Mouse (Mus musculus): ENCODE measurements around the gene Timm8a2. TPM values are rescaled to one million over a fixed set of nuclear protein-coding genes. Genes with fewer than 3 reads are reported as not detected.

Gene Timm8a2
- polyA plus RNA-seq, 1 experiment from 2014 or later: not detected

DNA sequence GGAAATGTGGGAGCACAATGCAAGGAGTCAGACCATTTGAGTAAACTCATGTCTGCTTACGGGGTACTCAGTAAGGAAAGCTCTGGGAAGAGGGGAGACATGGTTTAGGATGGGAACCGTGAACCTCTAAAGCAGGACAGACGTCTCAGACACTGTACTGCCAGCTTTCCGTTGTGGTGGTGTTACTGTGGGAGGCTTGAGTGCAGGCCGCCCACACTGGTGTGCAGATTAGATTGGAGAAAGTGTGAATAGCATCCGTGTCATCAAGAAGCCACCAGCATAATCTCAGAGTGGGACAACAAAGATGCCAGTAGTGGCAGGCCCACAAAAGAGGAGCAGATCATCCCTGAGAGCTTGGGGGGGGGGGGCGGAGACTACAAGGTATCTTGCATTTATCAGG is 32.2 kb upstream of the Timm8a2 start:
- H3K4me2 ChIP-seq (ENCODE audit: low read depth): no peak overlapping the region
- no peaks in the 10 kb centered on the region for H3K4me1 ChIP-seq (ENCODE audit: control insufficient read depth, insufficient read depth, low read length)
- WGBS: 91% methylated on average over 7 of the region's 7 CpGs
- H3K9me3 ChIP-seq (ENCODE audit: control insufficient read depth, low read length): no peaks in the 10 kb centered on the region
- no peaks in the 10 kb centered on the region for H3K27me3 ChIP-seq (ENCODE audit: control insufficient read depth, insufficient read depth, low read length)
- ATAC-seq (ENCODE audit: insufficient read depth, low FRiP score, low TSS enrichment) (no peak), DNase-seq (ENCODE audit: low spot score) (no peak)
- H3K36me3 ChIP-seq (ENCODE audit: control insufficient read depth, insufficient read depth, low read length): no peaks in the 10 kb centered on the region
- H3K4me3 ChIP-seq (ENCODE audit: low read depth, low read length): no peak overlapping the region
- no peak overlapping the region for H3K27ac ChIP-seq (ENCODE audit: low read depth, low read length)
- H3K9ac ChIP-seq (ENCODE audit: low read length): no peak overlapping the region

DNA sequence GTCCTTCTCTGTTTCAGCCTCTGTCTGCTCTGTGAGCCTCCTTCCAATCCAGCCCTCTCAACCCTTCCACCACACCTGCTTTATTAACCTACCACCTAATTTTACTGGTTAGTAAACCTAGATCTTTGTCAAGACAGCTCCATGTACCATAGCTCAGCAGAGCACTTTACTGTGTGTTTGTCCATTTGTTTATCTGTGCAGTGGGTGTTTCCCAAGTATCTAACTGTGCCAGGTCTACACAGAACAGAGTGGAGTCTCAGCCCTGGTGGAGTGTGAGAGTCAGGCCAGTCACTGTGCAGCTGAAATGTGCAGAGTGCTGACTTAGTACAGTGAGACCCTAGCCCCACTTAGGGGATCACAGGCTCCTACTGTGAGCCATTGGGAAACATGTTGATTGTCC is 30.7 kb upstream of the Timm8a2 start:
- Histone ChIP-seq H3K4me3 (ENCODE audit: low read depth, low read length) (no peak overlapping the region), H3K4me2 (ENCODE audit: low read depth) (no peak overlapping the region), H3K27me3 (ENCODE audit: control insufficient read depth, insufficient read depth, low read length) (no peaks in the 10 kb centered on the region), H3K9ac (ENCODE audit: low read length) (no peak overlapping the region), H3K4me1 (ENCODE audit: control insufficient read depth, insufficient read depth, low read length) (no peaks in the 10 kb centered on the region), H3K27ac (ENCODE audit: low read depth, low read length) (no peak overlapping the region), H3K36me3 (ENCODE audit: control insufficient read depth, insufficient read depth, low read length) (0 out of 2 replicates have a peak, but pooled peaks cover 1% of the 10 kb centered on the region), H3K9me3 (ENCODE audit: control insufficient read depth, low read length) (no peaks in the 10 kb centered on the region)
- ATAC-seq (ENCODE audit: insufficient read depth, low FRiP score, low TSS enrichment) (no peak), DNase-seq (ENCODE audit: low spot score) (no peak)

DNA sequence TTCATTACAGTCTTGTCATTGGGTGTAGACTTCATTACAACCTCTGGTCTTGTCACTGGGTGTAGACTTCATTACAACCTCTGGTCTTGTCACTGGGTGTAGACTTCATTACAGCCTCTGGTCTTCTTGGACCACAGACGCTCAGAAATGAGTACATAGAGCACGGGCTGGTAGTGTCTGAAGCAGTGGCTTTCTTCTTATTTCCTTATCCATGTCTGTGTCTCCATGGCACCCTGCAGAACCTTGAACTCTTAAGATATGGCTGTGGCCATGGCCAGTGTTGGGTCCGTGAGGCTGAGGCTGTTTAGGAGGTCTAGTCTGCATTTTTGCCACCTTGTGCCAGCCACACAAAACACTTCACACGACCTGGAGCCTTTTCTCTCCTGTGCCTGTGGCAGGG is 26.2 kb upstream of the Timm8a2 start:
- no peaks in the 10 kb centered on the region for H3K27me3 ChIP-seq (ENCODE audit: control insufficient read depth, insufficient read depth, low read length)
- H3K9me3 ChIP-seq (ENCODE audit: control insufficient read depth, low read length): no peaks in the 10 kb centered on the region
- 91% methylated on average over 4 of the region's 4 CpGs for WGBS
- no peak overlapping the region for H3K9ac ChIP-seq (ENCODE audit: low read length)
- no peak overlapping the region for H3K4me2 ChIP-seq (ENCODE audit: low read depth)
- H3K4me3 ChIP-seq (ENCODE audit: low read depth, low read length): no peak overlapping the region
- DNase-seq (ENCODE audit: low spot score) (no peak), ATAC-seq (ENCODE audit: insufficient read depth, low FRiP score, low TSS enrichment) (no peak)
- H3K27ac ChIP-seq (ENCODE audit: low read depth, low read length): no peak overlapping the region
- peaks cover 2% of the 10 kb centered on the region; the same call in 1 of the 2 replicates for H3K36me3 ChIP-seq (ENCODE audit: control insufficient read depth, insufficient read depth, low read length)
- no peaks in the 10 kb centered on the region for H3K4me1 ChIP-seq (ENCODE audit: control insufficient read depth, insufficient read depth, low read length)

- DNase-seq (ENCODE audit: low spot score): no peak
- Histone ChIP-seq H3K4me3 (ENCODE audit: low read depth, low read length) (no peak overlapping the region), H3K4me2 (ENCODE audit: low read depth) (no peak overlapping the region), H3K36me3 (ENCODE audit: control insufficient read depth, insufficient read depth, low read length) (peaks cover 2% of the 10 kb centered on the region; the same call in 1 of the 2 replicates), H3K9me3 (ENCODE audit: control insufficient read depth, low read length) (no peaks in the 10 kb centered on the region), H3K9ac (ENCODE audit: low read length) (no peak overlapping the region), H3K4me1 (ENCODE audit: control insufficient read depth, insufficient read depth, low read length) (no peaks in the 10 kb centered on the region), H3K27ac (ENCODE audit: low read depth, low read length) (no peak overlapping the region), H3K27me3 (ENCODE audit: control insufficient read depth, insufficient read depth, low read length) (no peaks in the 10 kb centered on the region)
- no peak for ATAC-seq (ENCODE audit: insufficient read depth, low FRiP score, low TSS enrichment)
- 93% methylated on average over 13 of the region's 13 CpGs for WGBS
Observed at GRCm38 (mm10) chr14:122009502-122009901, 25.0 kb upstream of the Timm8a2 start.

DNA sequence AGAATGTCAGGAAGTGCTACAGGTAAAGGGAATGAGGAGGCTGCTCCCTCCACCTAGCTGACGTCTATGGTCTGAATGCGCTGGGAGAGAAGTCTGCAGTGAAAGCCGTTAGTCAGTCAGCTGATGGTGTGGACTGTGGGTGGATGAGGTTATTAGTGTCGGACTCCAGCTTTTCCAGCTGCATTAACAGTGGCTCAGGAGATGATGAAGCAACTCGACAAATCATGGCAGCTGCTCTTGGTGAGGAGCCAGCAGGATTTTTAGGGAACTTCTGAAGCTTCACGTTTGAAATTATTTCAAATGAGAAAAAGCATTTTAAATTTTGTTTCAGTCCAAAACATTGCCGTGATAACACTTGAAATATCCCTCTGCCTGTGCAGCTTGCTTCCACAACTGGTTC is 24.2 kb upstream of the Timm8a2 start:
- Histone ChIP-seq H3K4me3 (ENCODE audit: low read depth, low read length) (no peak overlapping the region), H3K27me3 (ENCODE audit: control insufficient read depth, insufficient read depth, low read length) (no peaks in the 10 kb centered on the region), H3K4me1 (ENCODE audit: control insufficient read depth, insufficient read depth, low read length) (no peaks in the 10 kb centered on the region), H3K27ac (ENCODE audit: low read depth, low read length) (no peak overlapping the region), H3K36me3 (ENCODE audit: control insufficient read depth, insufficient read depth, low read length) (peaks cover 2% of the 10 kb centered on the region; the same call in 1 of the 2 replicates), H3K9me3 (ENCODE audit: control insufficient read depth, low read length) (no peaks in the 10 kb centered on the region), H3K4me2 (ENCODE audit: low read depth) (no peak overlapping the region), H3K9ac (ENCODE audit: low read length) (no peak overlapping the region)
- DNase-seq (ENCODE audit: low spot score) (no peak), ATAC-seq (ENCODE audit: insufficient read depth, low FRiP score, low TSS enrichment) (no peak)
- 91% methylated on average over 7 of the region's 7 CpGs for WGBS

DNA sequence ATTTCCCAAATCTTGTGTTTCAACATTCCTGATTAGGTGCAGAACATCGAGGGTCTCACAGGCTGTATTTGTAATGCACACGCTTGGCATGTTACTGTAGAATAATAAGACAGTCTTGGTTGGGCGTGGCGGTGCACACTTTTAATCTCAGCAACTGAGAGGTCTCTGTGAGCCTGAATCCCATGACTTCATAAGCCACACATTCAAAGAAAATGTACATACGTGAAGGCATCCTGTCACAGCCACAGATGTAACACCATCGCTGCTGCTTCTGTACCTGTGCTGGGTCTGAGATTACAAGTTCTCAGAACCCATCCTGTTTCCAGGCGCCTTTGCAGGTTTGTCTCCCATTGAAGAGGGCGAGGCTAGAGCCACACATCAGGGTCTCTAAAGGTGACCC is 22.7 kb upstream of the Timm8a2 start:
- H3K4me2 ChIP-seq (ENCODE audit: low read depth): no peak overlapping the region
- H3K9ac ChIP-seq (ENCODE audit: low read length): no peak overlapping the region
- H3K36me3 ChIP-seq (ENCODE audit: control insufficient read depth, insufficient read depth, low read length): peaks cover 2% of the 10 kb centered on the region; the same call in 1 of the 2 replicates
- no peaks in the 10 kb centered on the region for H3K9me3 ChIP-seq (ENCODE audit: control insufficient read depth, low read length)
- DNase-seq (ENCODE audit: low spot score) (no peak), ATAC-seq (ENCODE audit: insufficient read depth, low FRiP score, low TSS enrichment) (no peak)
- 95% methylated on average over 8 of the region's 8 CpGs for WGBS
- H3K27ac ChIP-seq (ENCODE audit: low read depth, low read length): no peak overlapping the region
- H3K4me1 ChIP-seq (ENCODE audit: control insufficient read depth, insufficient read depth, low read length): no peaks in the 10 kb centered on the region
- H3K27me3 ChIP-seq (ENCODE audit: control insufficient read depth, insufficient read depth, low read length): no peaks in the 10 kb centered on the region
- H3K4me3 ChIP-seq (ENCODE audit: low read depth, low read length): no peak overlapping the region

DNA sequence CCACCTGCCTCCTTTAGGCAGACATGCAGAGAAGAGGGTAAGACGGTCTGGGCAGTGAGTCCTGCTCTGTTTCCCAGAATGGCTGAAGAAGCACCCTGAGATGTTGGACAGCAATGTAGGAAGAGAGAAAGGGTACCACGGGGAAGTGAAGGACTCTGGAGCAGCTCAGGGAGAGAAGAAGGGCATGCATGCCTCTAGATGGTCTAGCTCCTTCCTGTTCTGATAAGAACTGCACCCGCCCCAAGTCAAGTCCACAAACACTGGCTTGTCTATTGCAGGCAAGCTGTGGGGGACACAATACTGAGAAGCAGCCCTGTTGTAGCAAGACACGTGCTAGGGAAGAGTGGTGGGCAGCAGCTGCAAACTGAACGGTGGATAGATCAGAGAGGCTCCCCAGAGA is 22.3 kb upstream of the Timm8a2 start:
- H3K4me2 ChIP-seq (ENCODE audit: low read depth): no peak overlapping the region
- no peak overlapping the region for H3K27ac ChIP-seq (ENCODE audit: low read depth, low read length)
- no peaks in the 10 kb centered on the region for H3K9me3 ChIP-seq (ENCODE audit: control insufficient read depth, low read length)
- DNase-seq (ENCODE audit: low spot score): no peak
- no peaks in the 10 kb centered on the region for H3K27me3 ChIP-seq (ENCODE audit: control insufficient read depth, insufficient read depth, low read length)
- no peak overlapping the region for H3K9ac ChIP-seq (ENCODE audit: low read length)
- WGBS: 85% methylated on average over 5 of the region's 5 CpGs
- no peak overlapping the region for H3K4me3 ChIP-seq (ENCODE audit: low read depth, low read length)
- no peak for ATAC-seq (ENCODE audit: insufficient read depth, low FRiP score, low TSS enrichment)
- H3K36me3 ChIP-seq (ENCODE audit: control insufficient read depth, insufficient read depth, low read length): peaks cover 2% of the 10 kb centered on the region; the same call in 1 of the 2 replicates
- no peaks in the 10 kb centered on the region for H3K4me1 ChIP-seq (ENCODE audit: control insufficient read depth, insufficient read depth, low read length)

- Histone ChIP-seq H3K9me3 (ENCODE audit: control insufficient read depth, low read length) (no peaks in the 10 kb centered on the region), H3K9ac (ENCODE audit: low read length) (no peak overlapping the region), H3K4me1 (ENCODE audit: control insufficient read depth, insufficient read depth, low read length) (no peaks in the 10 kb centered on the region), H3K4me2 (ENCODE audit: low read depth) (no peak overlapping the region), H3K4me3 (ENCODE audit: low read depth, low read length) (no peak overlapping the region), H3K27me3 (ENCODE audit: control insufficient read depth, insufficient read depth, low read length) (no peaks in the 10 kb centered on the region), H3K36me3 (ENCODE audit: control insufficient read depth, insufficient read depth, low read length) (peaks cover 2% of the 10 kb centered on the region; the same call in 1 of the 2 replicates), H3K27ac (ENCODE audit: low read depth, low read length) (no peak overlapping the region)
- DNase-seq (ENCODE audit: low spot score): no peak
- WGBS: 77% methylated on average over 13 of the region's 13 CpGs
- ATAC-seq (ENCODE audit: insufficient read depth, low FRiP score, low TSS enrichment): no peak
Observed at GRCm38 (mm10) chr14:122012814-122013213, 21.7 kb upstream of the Timm8a2 start.

DNA sequence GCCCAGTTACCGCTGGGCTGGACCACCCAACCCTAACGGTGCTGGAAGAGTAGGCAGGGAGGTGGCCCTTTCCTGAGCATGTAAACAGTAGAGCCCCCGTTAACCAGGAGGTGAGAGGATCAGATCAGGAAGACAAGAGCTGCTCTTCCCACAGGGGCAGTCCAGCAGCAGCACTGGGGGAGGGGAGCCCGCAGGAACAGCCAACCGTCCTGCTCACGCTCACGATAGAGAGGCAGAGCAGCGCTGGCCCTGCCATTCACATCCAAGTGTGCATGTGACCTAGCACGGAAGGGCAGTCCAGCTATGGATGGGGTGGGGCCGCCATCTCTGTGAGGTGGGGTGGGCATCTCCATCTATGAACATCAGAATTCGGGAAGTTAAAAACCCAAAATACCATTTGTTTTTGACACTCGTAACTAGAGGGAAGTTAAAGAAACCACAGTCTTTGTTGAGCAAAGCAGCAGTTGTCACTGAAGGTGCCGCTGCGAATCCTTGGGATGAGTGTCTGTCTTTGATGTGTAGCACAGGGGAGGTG is 21.0 kb upstream of the Timm8a2 start:
- Histone ChIP-seq H3K27me3 (ENCODE audit: control insufficient read depth, insufficient read depth, low read length) (no peaks in the 10 kb centered on the region), H3K36me3 (ENCODE audit: control insufficient read depth, insufficient read depth, low read length) (peaks cover 2% of the 10 kb centered on the region; the same call in 1 of the 2 replicates), H3K9ac (ENCODE audit: low read length) (no peak overlapping the region), H3K4me3 (ENCODE audit: low read depth, low read length) (no peak overlapping the region), H3K4me2 (ENCODE audit: low read depth) (no peak overlapping the region), H3K9me3 (ENCODE audit: control insufficient read depth, low read length) (no peaks in the 10 kb centered on the region), H3K4me1 (ENCODE audit: control insufficient read depth, insufficient read depth, low read length) (no peaks in the 10 kb centered on the region), H3K27ac (ENCODE audit: low read depth, low read length) (no peak overlapping the region)
- 87% methylated on average over 14 of the region's 14 CpGs for WGBS
- ATAC-seq (ENCODE audit: insufficient read depth, low FRiP score, low TSS enrichment) (no peak), DNase-seq (ENCODE audit: low spot score) (no peak)

All from neural tube, embryonic 11.5 days (tissue).